Mouse (Mus musculus): Measurements from ENCODE around the gene Gm6408.
"Not testable (repeated sequence)": the region's sequence is repeated elsewhere in the genome, so short reads cannot be mapped to it uniquely, and the experiment has no call there.

The Gm6408 gene

GRCm38 (mm10) chr5:146481665-146482064 is at the start of gene Gm6408:
TSS of gene Gm6408 (plus strand) at chr5:146481965.
- not testable (repeated sequence) for DNase-seq (ENCODE audit: low spot score in 2 of 2)

GRCm38 (mm10) chr5:146432476-146432875 is 49.3 kb upstream of the Gm6408 start:
- DNase-seq (ENCODE audit: low spot score in 2 of 2) = no peak

DNA sequence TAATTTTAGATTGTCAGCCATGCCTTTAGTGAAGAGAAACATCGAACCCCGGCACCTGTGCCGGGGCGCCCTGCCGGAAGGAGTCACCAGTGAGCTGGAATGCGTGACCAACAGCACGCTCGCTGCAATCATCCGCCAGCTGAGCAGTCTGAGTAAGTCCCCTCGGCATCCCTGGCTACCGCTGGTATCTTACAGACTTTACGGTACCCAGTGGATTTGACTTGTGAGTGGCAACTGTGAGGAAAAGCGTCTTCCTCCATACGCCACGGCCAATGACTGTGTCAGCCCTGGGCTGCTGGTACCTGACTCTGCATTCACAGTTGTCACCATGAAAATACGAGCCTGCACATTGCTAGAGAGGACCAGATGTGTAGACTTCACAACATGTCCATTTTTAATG is 46.4 kb upstream of the Gm6408 start:
- no peak for DNase-seq (ENCODE audit: low spot score in 2 of 2)

- DNase-seq (ENCODE audit: low spot score in 2 of 2) = no peak
Observed at GRCm38 (mm10) chr5:146436796-146437195, 45.0 kb upstream of the Gm6408 start.

- no peak for DNase-seq (ENCODE audit: low spot score in 2 of 2)
Observed at GRCm38 (mm10) chr5:146439152-146439781, 42.5 kb upstream of the Gm6408 start.

DNA sequence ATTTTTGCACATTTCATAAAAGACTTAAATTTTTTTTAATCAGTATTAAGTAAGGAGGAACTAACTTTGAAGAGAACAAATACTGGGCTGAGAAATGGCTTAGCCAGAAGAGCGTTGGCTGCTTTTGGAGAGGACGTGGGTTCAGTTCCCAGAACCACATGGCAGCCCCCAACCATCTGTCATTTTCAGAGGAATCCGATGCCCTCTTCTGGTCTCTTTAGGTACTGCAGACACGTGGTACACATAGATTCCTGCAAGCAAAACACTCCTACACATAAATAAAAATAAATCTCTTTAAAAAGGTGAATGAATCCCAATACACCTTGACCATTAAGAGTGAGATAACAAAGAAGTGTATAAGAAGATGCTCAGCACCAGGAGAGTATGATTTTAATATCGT is 41.5 kb upstream of the Gm6408 start:
- DNase-seq (ENCODE audit: low spot score in 2 of 2) = no peak

DNA sequence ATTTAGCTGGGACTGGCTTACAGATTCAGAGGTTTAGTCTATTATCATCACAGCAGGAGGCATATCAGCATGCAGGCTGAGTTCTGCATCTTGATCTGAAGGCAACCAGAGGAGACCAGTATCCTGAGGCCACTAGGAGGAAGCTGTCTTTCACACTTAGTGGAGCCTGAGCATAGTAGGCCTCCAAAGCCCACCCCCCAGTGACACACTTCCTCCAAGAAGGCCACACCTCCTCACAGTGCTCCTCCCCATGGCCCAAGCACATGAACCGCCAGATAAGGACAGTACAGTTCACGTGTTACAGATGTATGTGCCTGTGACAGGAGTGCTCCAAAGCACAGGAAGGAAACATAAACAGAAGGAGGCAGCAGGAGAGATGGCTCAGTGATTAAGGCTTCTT is 39.0 kb upstream of the Gm6408 start:
- DNase-seq (ENCODE audit: low spot score in 2 of 2) = no peak

GRCm38 (mm10) chr5:146446633-146447032 is 35.1 kb upstream of the Gm6408 start:
- DNase-seq (ENCODE audit: low spot score in 2 of 2) = no peak

- no peak for DNase-seq (ENCODE audit: low spot score in 2 of 2)
Observed at GRCm38 (mm10) chr5:146451592-146452254, 30.0 kb upstream of the Gm6408 start.

- DNase-seq (ENCODE audit: low spot score in 2 of 2) = peak; percentile 22 to 59
Observed at GRCm38 (mm10) chr5:146453556-146453955, 28.2 kb upstream of the Gm6408 start.

GRCm38 (mm10) chr5:146461612-146462011 is 20.2 kb upstream of the Gm6408 start:
- DNase-seq (ENCODE audit: low spot score in 2 of 2) = no peak

DNA sequence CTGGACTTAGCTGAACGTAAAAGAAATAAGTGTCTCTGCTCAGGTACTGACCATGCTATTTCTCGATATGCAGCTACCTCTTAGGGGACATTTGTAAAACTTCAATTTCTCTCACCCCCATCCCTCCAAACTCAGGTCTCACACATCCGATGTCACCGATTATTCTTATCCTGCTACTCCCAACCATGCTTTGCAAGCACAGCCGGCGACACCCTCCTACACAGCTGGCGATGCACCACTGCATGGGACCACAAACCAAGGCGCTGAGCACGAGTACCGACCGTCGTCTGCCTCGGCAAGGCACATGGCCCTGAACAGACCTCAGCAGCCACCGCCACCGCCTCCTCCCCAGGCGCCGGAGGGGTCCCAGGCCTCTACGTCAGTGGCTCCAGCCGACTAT is 15.1 kb upstream of the Gm6408 start:
- no peak for DNase-seq (ENCODE audit: low spot score in 2 of 2)

- DNase-seq (ENCODE audit: low spot score in 2 of 2) = no peak
Observed at GRCm38 (mm10) chr5:146468311-146468710, 13.5 kb upstream of the Gm6408 start.

GRCm38 (mm10) chr5:146470821-146471220 is 10.9 kb upstream of the Gm6408 start:
- no peak for DNase-seq (ENCODE audit: low spot score in 2 of 2)

DNA sequence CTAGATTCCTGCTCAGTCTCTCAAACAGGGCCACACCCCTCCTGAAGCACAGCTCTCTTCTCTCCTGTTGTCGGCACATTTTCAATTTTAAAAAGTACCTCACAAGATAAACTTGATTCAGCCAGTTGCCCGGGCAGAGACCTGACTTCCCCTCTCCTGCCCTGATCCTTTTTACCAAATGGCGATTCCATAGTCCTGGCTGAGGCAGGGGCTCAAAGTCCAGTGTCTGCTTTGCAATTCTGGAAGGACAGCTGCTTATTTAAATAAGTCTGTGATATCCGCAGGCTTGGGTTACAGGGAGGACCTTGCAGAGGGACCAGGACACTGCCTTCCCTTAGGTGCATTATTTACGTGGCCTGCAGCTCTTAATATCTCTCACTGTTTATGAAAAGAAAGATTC is 10.5 kb upstream of the Gm6408 start:
- no peak for DNase-seq (ENCODE audit: low spot score in 2 of 2)

DNA sequence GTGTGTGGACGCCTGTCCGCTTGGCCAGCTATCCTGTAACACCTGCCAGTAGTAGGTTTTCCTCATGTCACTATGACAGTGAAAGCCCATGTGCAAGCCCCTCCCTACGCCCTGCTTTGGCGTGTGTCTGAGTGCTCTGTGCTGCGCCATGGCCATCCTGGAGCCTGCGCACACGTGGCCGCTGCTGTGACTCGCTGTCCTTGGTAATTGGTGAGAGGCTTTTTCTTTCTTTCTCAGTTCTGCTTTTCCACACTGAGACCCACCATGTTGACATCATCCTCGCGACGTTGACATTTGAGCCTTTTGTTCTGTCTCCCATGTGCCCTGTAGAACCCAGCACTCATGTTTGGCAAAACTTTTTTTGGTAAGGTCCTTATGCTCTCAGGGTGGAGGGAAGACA is 9.9 kb upstream of the Gm6408 start:
- DNase-seq (ENCODE audit: low spot score in 2 of 2) = no peak

- peak in 1 of 2 experiments; percentile 47 for DNase-seq (ENCODE audit: low spot score in 2 of 2)
Observed at GRCm38 (mm10) chr5:146479564-146479963, 2.2 kb upstream of the Gm6408 start.

DNA sequence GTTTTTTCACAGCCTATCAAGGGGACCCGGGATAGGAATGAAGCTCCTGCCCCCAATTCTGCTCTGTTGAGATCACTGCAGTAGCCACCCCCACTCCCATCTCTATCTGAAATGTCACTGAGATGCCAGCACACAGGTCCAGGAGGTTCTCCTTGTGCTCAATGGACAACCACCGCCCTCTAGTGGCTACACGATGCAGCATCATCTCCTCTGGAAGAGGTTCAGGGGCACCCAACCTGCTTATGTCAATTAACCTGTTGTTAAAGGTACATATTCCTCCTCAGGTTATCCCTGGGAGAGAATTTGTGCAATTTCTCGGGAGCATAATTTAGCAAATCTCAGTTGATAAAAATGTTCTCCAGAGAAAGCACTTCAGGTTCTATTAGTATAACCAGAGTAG is 7.2 kb downstream of the Gm6408 start:
- DNase-seq (ENCODE audit: low spot score in 2 of 2) = peak in 1 of 2 experiments; percentile 41

- DNase-seq (ENCODE audit: low spot score in 2 of 2) = not testable (repeated sequence)
Observed at GRCm38 (mm10) chr5:146491063-146491462, 9.3 kb downstream of the Gm6408 start, which contains the start of gene Gm6370. TSS of gene Gm6370 (plus strand) at chr5:146491363.

- DNase-seq (ENCODE audit: low spot score in 2 of 2) = not testable (repeated sequence)
Observed at GRCm38 (mm10) chr5:146502099-146502498, 20.3 kb downstream of the Gm6408 start, which contains the start of gene 4930449I24Rik. TSS of gene 4930449I24Rik (plus strand) at chr5:146502399.

DNA sequence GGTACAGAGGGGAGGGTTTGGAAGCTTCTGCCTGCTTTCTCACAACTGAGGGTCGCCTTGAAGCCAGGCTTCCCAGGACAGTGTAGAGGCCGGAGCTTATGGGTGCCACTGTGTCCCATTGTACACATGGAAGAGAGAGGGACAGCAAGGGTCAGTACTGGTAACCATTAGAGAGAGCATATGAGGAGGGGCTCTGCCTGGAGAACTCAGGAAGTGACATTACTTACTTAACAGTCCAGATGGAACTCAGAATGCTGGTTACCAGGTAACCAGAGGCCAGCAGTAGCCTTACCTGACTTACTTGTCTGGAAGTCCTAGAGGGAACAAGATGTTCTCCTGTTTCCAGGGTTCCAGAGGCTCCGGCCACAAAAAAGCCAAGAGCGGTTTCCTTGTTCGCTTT is 32.1 kb downstream of the Gm6408 start, which contains the start of gene Gm3402:
Gm3402 (plus strand) TSS at position 301 of the 400 bp plus-strand sequence.
- not testable (repeated sequence) for DNase-seq (ENCODE audit: low spot score in 2 of 2)

DNA sequence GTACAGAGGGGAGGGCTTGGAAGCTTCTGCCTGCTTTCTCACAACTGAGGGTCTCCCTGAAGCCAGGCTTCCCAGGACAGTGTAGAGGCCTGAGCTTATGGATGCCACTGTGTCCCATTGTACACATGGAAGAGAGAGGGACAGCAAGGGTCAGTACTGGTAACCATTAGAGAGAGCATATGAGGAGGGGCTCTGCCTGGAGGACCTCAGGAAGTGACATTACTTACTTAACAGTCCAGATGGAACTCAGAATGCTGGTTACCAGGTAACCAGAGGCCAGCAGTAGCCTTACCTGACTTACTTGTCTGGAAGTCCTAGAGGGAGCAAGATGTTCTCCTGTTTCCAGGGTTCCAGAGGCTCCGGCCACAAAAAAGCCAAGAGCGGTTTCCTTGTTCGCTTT is 43.7 kb downstream of the Gm6408 start, which contains the start of gene Gm3404:
Gm3404 (plus strand) TSS at position 301 of the 400 bp plus-strand sequence.
- not testable (repeated sequence) for DNase-seq (ENCODE audit: low spot score in 2 of 2)

Measured in left cerebral cortex, adult 9 months (tissue).